Mouse (Mus musculus): ENCODE measurements around the gene Shisa8. TPM values are rescaled to one million over a fixed set of nuclear protein-coding genes. Genes with fewer than 3 reads are reported as not detected.
"Not testable (repeated sequence)": the region's sequence is repeated elsewhere in the genome, so short reads cannot be mapped to it uniquely, and the experiment has no call there.

Shisa8 gene
- polyA plus RNA-seq (2015; fragmentation: Nextera tagmentation; extraction: Ambion mirVana) = 1.5 and 2.9 TPM in 2 replicates

DNA sequence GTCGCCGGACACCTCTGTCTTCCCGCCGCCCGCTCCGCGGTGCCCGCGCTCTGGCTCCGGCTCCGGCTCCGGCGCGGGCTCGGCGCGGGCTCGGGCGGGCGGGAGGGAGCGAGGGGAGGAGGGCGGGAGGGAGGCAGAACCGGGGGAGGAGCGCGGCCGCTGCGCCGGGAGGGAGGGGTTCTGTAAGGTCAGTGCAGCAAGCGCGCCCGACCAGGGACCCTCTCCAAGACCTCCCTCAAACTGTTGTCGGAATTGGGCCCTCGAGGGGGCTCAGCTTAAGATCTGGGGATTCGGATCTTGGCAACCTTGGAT is at the start of gene Shisa8:
Gene Shisa8 (minus strand): TSS at position 64 of the 312 bp plus-strand sequence.
- H3K36me3 ChIP-seq = no peaks in the 10 kb centered on the region
- H3K27me3 ChIP-seq = peaks cover 90% of the 10 kb centered on the region
- H3K9me3 ChIP-seq (replicated peaks) = no peaks in the 10 kb centered on the region
- H3K27ac ChIP-seq (replicated peaks) = no peak within 1 kb of the TSS
- H3K4me2 ChIP-seq (replicated peaks) = peak within 1 kb of the TSS; percentile 90
- WGBS = under 1% methylated on average over 25 of the region's 34 CpGs
- peaks cover 31% of the 10 kb centered on the region for H3K4me1 ChIP-seq
- H3K9ac ChIP-seq = no peak within 1 kb of the TSS
- ATAC-seq (ENCODE audit: insufficient number of reproducible peaks, low FRiP score, low TSS enrichment, low read depth) = no peak
- H3K4me3 ChIP-seq (replicated peaks) = peak within 1 kb of the TSS; percentile 51

DNA sequence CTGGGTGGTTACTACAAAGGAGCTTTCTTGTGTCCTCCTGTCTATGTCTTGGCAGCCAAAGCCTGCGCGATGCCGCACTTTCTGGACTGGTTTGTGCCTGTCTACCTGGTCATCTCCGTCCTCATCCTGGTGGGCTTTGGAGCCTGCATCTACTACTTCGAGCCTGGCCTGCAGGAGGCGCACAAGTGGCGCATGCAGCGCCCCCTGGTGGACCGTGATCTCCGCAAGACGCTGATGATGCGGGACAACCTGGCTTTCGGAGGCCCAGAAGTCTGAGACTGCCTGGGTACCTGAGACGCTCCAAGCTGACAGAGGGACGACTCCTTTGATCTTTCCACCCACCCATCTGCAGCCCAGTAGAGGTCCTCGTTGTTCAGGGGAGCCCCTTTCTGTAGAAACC is 46.9 kb upstream of the Shisa8 start:
- Histone ChIP-seq H3K4me3 (replicated peaks) (no peak overlapping the region), H3K27me3 (peaks cover 5% of the 10 kb centered on the region; the same call in 1 of the 2 replicates), H3K9ac (no peak overlapping the region), H3K4me1 (peaks cover 2% of the 10 kb centered on the region; the same call in 1 of the 2 replicates), H3K4me2 (replicated peaks) (no peak overlapping the region), H3K36me3 (no peaks in the 10 kb centered on the region), H3K9me3 (replicated peaks) (no peaks in the 10 kb centered on the region), H3K27ac (replicated peaks) (no peak overlapping the region)
- ATAC-seq (ENCODE audit: insufficient number of reproducible peaks, low FRiP score, low TSS enrichment, low read depth) = no peak
- 12% methylated on average over 16 of the region's 16 CpGs for WGBS

DNA sequence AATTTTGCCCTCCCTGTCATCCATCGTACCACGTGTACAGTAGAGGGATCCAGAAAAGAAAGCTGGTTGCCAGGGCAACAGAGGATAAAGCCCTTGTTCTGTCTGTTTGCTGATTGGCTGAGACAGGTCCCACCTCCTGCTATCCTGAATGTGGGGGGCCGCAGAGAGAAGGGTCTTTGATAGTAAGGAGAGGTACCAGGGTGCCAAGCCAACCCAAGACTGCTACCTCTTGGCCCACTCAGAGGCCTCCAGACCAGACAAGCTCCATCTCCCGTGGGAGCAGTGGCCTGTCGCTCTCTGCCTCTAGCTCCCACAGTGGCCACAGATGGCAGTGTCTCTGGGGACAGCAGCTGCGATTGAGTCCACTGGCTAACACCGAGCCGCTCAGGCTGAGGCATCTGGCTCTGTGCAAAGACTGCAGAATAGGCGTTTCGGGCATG is 43.3 kb upstream of the Shisa8 start:
- H3K4me2 ChIP-seq (replicated peaks) = no peak overlapping the region
- H3K9ac ChIP-seq = no peak overlapping the region
- no peaks in the 10 kb centered on the region for H3K36me3 ChIP-seq
- no peak; the same call in 1 of the 2 replicates for ATAC-seq (ENCODE audit: insufficient number of reproducible peaks, low FRiP score, low TSS enrichment, low read depth)
- H3K4me1 ChIP-seq = no peaks in the 10 kb centered on the region; the same call in 1 of the 2 replicates
- peaks cover 5% of the 10 kb centered on the region; the same call in 1 of the 2 replicates for H3K27me3 ChIP-seq
- H3K9me3 ChIP-seq (replicated peaks) = no peaks in the 10 kb centered on the region
- H3K27ac ChIP-seq (replicated peaks) = no peak overlapping the region
- WGBS = 17% methylated on average over 10 of the region's 10 CpGs
- H3K4me3 ChIP-seq (replicated peaks) = no peak overlapping the region

DNA sequence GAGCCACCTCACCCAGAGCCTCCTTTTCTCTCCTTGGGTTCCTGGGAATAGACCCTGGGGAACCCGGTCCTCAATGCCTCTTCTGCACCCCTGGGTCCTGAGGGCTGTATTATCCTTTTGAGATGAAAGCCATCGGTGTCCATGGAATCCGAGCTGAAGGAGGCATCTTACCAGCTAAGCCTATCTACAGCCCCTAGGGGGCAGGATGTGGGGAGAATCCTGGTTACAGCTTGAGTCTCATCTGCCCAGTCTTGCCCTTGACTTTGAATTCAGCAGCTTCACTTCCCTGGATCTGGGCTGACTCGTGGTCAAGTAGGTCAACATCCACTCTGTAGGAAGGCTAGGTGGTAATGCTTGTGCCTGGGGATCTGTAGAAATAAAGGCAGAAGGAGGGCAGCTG is 42.6 kb upstream of the Shisa8 start:
- Histone ChIP-seq H3K9me3 (replicated peaks) (no peaks in the 10 kb centered on the region), H3K4me1 (no peaks in the 10 kb centered on the region; the same call in 1 of the 2 replicates), H3K4me3 (replicated peaks) (no peak overlapping the region), H3K36me3 (no peaks in the 10 kb centered on the region), H3K27ac (replicated peaks) (no peak overlapping the region), H3K9ac (no peak overlapping the region), H3K4me2 (replicated peaks) (no peak overlapping the region), H3K27me3 (peaks cover 5% of the 10 kb centered on the region; the same call in 1 of the 2 replicates)
- 40% methylated on average over 4 of the region's 4 CpGs for WGBS
- no peak for ATAC-seq (ENCODE audit: insufficient number of reproducible peaks, low FRiP score, low TSS enrichment, low read depth)

DNA sequence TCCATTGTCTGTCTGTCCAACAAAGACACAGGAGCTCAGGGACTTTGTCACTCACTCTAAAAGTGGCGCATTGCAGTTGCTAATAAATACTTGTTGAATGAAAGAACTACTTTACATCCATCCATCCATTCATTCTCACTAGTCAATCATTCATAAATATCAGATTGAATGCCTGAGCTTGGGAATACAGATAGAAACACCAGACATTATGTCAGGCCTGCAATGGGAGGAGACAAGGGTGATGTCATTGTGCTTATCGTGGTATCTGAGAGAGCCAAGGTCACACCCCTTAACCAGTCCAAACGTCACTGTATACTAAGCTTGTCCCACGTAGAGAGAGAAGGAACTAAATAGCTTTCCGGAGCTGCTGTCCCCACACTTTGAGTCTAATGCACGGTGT is 39.5 kb upstream of the Shisa8 start, which contains the start of gene 1500009C09Rik:
Gene 1500009C09Rik (plus strand): TSS at position 301 of the 400 bp plus-strand sequence.
- Histone ChIP-seq H3K9ac (no peak within 1 kb of the TSS), H3K4me2 (replicated peaks) (no peak within 1 kb of the TSS), H3K27ac (replicated peaks) (no peak within 1 kb of the TSS), H3K9me3 (replicated peaks) (no peaks in the 10 kb centered on the region), H3K4me1 (no peaks in the 10 kb centered on the region; the same call in 1 of the 2 replicates), H3K27me3 (no peaks in the 10 kb centered on the region), H3K4me3 (replicated peaks) (no peak within 1 kb of the TSS), H3K36me3 (no peaks in the 10 kb centered on the region)
- no peak for ATAC-seq (ENCODE audit: insufficient number of reproducible peaks, low FRiP score, low TSS enrichment, low read depth)
- WGBS = 86% methylated on average over 6 of the region's 6 CpGs

DNA sequence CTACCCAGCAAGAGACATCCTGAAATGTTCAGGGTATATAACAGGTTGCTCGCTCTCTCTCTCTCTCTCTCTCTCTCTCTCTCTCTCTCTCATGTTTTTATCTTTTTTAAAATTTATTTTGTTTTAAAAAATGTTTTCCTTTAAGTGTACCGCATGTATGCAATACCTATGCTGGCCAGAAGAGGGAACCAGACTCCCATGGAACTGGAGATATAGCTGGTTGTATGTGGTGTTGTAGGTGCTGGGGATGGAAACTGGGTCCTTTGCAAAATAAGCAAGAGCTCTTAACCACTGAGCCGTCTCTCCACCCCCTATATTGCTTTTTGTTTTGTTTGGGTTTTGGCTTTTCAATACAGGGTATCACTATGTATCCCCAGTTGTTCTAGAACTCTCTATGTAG is 39.0 kb upstream of the Shisa8 start:
- 97% methylated on average over 3 of the region's 3 CpGs for WGBS
- no peaks in the 10 kb centered on the region for H3K36me3 ChIP-seq

DNA sequence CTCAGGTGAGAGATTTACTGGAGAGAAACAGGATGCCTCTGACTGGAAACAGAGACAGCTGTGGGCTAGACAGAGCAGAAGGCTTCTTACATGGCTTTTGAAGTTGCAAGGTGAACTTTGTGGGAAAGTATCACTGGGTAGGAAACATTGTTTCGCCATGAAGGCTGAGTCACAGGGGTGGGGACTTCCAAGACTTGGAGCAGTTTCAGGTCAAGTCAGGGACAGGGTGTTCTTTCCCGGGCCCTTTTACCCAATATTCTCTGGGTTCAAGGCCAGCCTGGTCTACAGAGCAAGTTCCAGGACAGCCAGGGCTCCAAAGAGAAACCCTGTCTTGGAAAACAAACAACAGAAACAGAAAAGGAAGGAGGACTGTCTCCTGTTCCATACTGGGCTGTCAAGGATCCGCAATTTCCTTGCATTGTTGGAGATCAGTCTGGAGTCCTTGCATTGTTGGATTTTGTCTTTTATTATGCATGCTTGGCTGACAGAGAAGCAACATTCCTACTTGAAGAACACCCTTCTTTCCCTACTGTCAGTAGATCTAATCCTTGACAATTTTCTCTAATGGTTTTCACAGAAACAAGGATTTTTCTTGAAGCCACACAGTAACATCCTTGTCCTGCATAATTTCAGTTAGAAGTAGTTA is 34.6 kb upstream of the Shisa8 start:
- Histone ChIP-seq H3K27me3 (no peaks in the 10 kb centered on the region), H3K4me2 (replicated peaks) (no peak overlapping the region), H3K9me3 (replicated peaks) (no peaks in the 10 kb centered on the region), H3K9ac (no peak overlapping the region), H3K36me3 (no peaks in the 10 kb centered on the region), H3K27ac (replicated peaks) (no peak overlapping the region), H3K4me3 (replicated peaks) (no peak overlapping the region), H3K4me1 (peaks cover 14% of the 10 kb centered on the region; the same call in 1 of the 2 replicates)
- WGBS = 63% methylated on average over 3 of the region's 3 CpGs
- ATAC-seq (ENCODE audit: insufficient number of reproducible peaks, low FRiP score, low TSS enrichment, low read depth) = no peak

More for the DNA sequence above, 39.0 kb upstream of the Shisa8 start:
- no peak overlapping the region for H3K4me3 ChIP-seq (replicated peaks)
- no peak for ATAC-seq (ENCODE audit: insufficient number of reproducible peaks, low FRiP score, low TSS enrichment, low read depth)
- no peak overlapping the region for H3K9ac ChIP-seq
- H3K27me3 ChIP-seq = no peaks in the 10 kb centered on the region
- no peak overlapping the region for H3K4me2 ChIP-seq (replicated peaks)
- H3K9me3 ChIP-seq (replicated peaks) = no peaks in the 10 kb centered on the region
- H3K4me1 ChIP-seq = no peaks in the 10 kb centered on the region; the same call in 1 of the 2 replicates
- no peak overlapping the region for H3K27ac ChIP-seq (replicated peaks)

DNA sequence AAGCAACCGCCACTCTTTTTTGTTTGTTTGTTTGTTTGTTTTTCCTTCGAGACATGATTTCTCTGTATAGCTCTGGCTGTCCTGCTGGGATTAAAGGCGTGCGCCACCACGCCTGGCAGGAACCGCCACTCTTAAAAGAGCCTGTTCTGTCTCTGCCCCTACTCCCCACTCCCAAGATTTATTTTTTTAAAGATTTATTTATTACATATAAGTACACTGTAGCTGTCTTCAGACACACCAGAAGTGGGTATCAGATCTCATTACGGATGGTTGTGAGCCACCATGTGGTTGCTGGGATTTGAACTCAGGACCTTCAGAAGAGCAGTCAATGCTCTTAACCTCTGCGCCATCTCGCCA is 32.2 kb upstream of the Shisa8 start:
- H3K36me3 ChIP-seq; ATAC-seq (ENCODE audit: insufficient number of reproducible peaks, low FRiP score, low TSS enrichment, low read depth); H3K27me3 ChIP-seq; H3K9me3 ChIP-seq (replicated peaks): not testable (repeated sequence)
- Histone ChIP-seq H3K9ac (peak overlapping the region; percentile 42), H3K27ac (replicated peaks) (peak overlapping the region; percentile 80), H3K4me2 (replicated peaks) (peak overlapping the region; percentile 95), H3K4me3 (replicated peaks) (peak overlapping the region; percentile 85), H3K4me1 (peaks cover 14% of the 10 kb centered on the region; the same call in 1 of the 2 replicates)
- WGBS = 21% methylated on average over 9 of the region's 9 CpGs

DNA sequence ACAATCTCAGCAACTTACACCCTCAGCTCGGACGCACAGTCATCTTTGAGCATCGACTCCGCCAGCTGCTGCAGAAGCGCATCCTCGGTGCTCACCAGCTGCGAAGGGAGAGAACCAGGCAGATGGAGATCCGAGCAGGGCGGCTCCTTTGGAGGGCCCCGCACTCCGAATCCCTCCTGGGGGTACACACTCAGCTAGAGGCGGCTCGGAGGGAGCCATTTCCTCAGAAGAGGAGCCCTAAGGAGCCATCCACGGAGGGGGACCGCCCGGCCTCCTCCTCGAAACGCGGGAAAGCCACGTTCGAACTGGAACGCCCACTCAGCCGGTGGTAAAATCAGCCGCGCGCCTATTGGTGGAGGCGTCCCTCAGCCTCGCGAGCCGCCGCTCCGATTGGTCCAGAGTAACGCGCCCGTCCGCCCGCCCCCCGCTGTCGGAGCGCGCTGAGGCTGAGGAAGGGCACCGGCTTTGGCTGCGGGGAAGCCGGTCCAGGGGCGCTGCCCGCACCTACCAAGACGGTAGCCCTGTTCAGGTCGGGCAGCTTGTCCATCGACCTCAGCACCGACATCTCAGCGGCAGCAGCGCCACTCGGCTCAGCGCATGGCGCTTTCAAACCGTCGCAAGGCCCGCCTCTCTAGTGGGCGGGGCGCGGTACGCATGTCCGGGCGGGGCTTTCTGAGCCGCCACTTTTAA is 31.6 kb upstream of the Shisa8 start, which contains the start of gene Cenpm:
Gene Cenpm (minus strand): TSS at position 634 of the 690 bp plus-strand sequence.
- WGBS = 0% methylated on average over 65 of the region's 65 CpGs
- H3K4me1 ChIP-seq = peaks cover 14% of the 10 kb centered on the region; the same call in 1 of the 2 replicates
- H3K4me3 ChIP-seq (replicated peaks) = peak within 1 kb of the TSS; percentile 85
- no peaks in the 10 kb centered on the region for H3K27me3 ChIP-seq
- no peaks in the 10 kb centered on the region for H3K9me3 ChIP-seq (replicated peaks)
- peak within 1 kb of the TSS; percentile 73 for H3K9ac ChIP-seq
- peak; percentile 93 for ATAC-seq (ENCODE audit: insufficient number of reproducible peaks, low FRiP score, low TSS enrichment, low read depth)
- H3K4me2 ChIP-seq (replicated peaks) = peak within 1 kb of the TSS; percentile 95
- H3K27ac ChIP-seq (replicated peaks) = peak within 1 kb of the TSS; percentile 80
- no peaks in the 10 kb centered on the region for H3K36me3 ChIP-seq

DNA sequence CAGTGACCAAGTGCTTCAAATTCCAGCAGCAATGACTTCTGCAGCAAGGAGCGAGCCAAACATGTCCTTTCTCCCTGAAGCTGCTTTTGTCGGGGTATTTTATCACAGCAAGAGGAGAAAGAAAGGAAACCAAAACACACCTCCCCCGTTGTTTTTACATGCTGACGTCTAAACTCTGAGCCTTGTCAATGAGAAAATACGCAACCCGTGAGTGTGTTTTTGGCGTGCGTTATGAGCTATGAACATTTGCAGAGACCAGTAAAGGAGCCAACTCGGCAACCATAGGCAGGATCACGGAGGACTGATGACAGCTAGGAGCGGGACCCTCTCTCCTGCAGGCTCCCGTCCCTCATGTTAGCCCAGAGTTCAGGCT is 31.1 kb upstream of the Shisa8 start:
- Histone ChIP-seq H3K4me2 (replicated peaks) (peak overlapping the region; percentile 95), H3K27ac (replicated peaks) (0 out of 2 replicates have a peak overlapping the region, but pooled peaks have one; percentile 80), H3K9ac (peak overlapping the region; percentile 73), H3K4me3 (replicated peaks) (peak overlapping the region; percentile 85), H3K27me3 (no peaks in the 10 kb centered on the region), H3K4me1 (peaks cover 14% of the 10 kb centered on the region; the same call in 1 of the 2 replicates), H3K36me3 (no peaks in the 10 kb centered on the region), H3K9me3 (replicated peaks) (no peaks in the 10 kb centered on the region)
- ATAC-seq (ENCODE audit: insufficient number of reproducible peaks, low FRiP score, low TSS enrichment, low read depth) = no peak
- 2% methylated on average over 12 of the region's 12 CpGs for WGBS

DNA sequence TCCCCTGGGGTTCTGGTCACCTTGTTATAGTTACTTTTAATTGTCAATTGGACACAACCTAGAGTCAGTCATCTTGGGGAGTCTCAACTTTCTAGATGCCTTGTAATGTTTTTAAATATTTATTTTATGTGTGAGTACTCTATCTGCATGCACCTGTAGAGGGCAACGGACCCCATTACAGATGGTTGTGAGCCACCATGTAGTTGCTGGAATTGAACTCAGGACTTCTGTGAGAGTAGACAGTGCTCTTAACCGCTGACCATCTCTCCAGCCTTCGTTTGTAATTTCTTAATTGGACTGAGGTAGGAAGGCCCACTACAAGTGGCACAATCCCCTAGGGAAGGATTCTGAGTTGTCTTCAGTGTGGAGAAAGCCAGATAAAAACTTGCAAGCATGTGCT is 30.7 kb upstream of the Shisa8 start:
- Histone ChIP-seq H3K27me3 (no peaks in the 10 kb centered on the region), H3K4me3 (replicated peaks) (peak overlapping the region; percentile 85), H3K4me1 (peaks cover 14% of the 10 kb centered on the region; the same call in 1 of the 2 replicates), H3K4me2 (replicated peaks) (peak overlapping the region; percentile 95), H3K36me3 (0 out of 2 replicates have a peak, but pooled peaks cover 4% of the 10 kb centered on the region), H3K27ac (replicated peaks) (0 out of 2 replicates have a peak overlapping the region, but pooled peaks have one; percentile 80), H3K9ac (0 out of 2 replicates have a peak overlapping the region, but pooled peaks have one; percentile 73), H3K9me3 (replicated peaks) (no peaks in the 10 kb centered on the region)
- 67% methylated on average over 3 of the region's 3 CpGs for WGBS
- ATAC-seq (ENCODE audit: insufficient number of reproducible peaks, low FRiP score, low TSS enrichment, low read depth) = no peak
